Mouse (Mus musculus) ES-E14 (cell line): ENCODE measurements at regions not wholly inside any gene's neighbourhood (a gene's known extent, or its start where the extent isn't known, plus 50 kb on each side); places are given as distances from the start of the nearest gene placed in this dataset.
A peak's percentile ranks its signal among the peaks of the same experiment; 100 is the strongest.

Experiments
- DNase-seq: peaks from one replicate; pipeline ENCODE4 v3.0.0-alpha.2; 2013; ENCODE audit warnings: low read depth, low spot score
- H3K27ac ChIP-seq: 2 replicates; pipeline ENCODE4 v1.5.1; 2012; ENCODE audit warnings: low read depth, mild to moderate bottlenecking, low read length, moderate library complexity, mixed read lengths; ENCODE audit not compliant: poor library complexity, insufficient read depth, severe bottlenecking
- H3K36me3 ChIP-seq: 2 replicates; pipeline ENCODE4 v1.6.1; 2012; ENCODE audit warnings: mild to moderate bottlenecking, low read length, moderate library complexity, mixed read lengths; ENCODE audit not compliant: control insufficient read depth, poor library complexity, insufficient read depth, severe bottlenecking
- H3K4me1 ChIP-seq, 2 experiments: fragments of 150-350 bp in 1 of 2; sonication (generic) in 1 of 2; 2 replicates each; pipeline ENCODE4 v1.6.1; 2012; ENCODE audit warnings: low read length in 2 of 2, mild to moderate bottlenecking in 1 of 2, mixed read lengths in 1 of 2; ENCODE audit not compliant: control insufficient read depth in 2 of 2, insufficient read depth in 2 of 2, poor library complexity in 1 of 2
- H3K4me3 ChIP-seq, 2 experiments: fragments of 150-350 bp in 1 of 2; sonication (generic) in 1 of 2; 2 replicates each; pipeline ENCODE4 v1.5.1; 2012; ENCODE audit warnings: low read length in 2 of 2, low read depth in 1 of 2, mild to moderate bottlenecking in 1 of 2, mixed read lengths in 1 of 2; ENCODE audit not compliant: insufficient read depth in 1 of 2, poor library complexity in 1 of 2, severe bottlenecking in 1 of 2
- H3K9ac ChIP-seq: 2 replicates; pipeline ENCODE4 v1.6.1; 2012; ENCODE audit warnings: low read depth, mild to moderate bottlenecking, low read length, mixed read lengths; ENCODE audit not compliant: poor library complexity, insufficient read depth, severe bottlenecking
- H3K9me3 ChIP-seq: fragments of 150-350 bp; sonication (generic); 2 replicates; pipeline ENCODE4 v1.6.1; 2012; ENCODE audit warnings: low read depth, mild to moderate bottlenecking, low read length; ENCODE audit not compliant: control insufficient read depth, insufficient read depth
- CHD2 ChIP-seq: IDR thresholded peaks from 2 replicates; pipeline ENCODE4 v1.6.1; 2014; ENCODE audit warnings: mild to moderate bottlenecking, low read depth, low read length, inconsistent platforms
- HCFC1 ChIP-seq: IDR thresholded peaks from 2 replicates; pipeline ENCODE4 v1.6.1; 2012; ENCODE audit warnings: low read length, inconsistent platforms, borderline replicate concordance; ENCODE audit not compliant: insufficient read depth
- MAFK ChIP-seq: IDR thresholded peaks from 2 replicates; pipeline ENCODE4 v1.6.1; 2014; ENCODE audit warnings: mild to moderate bottlenecking, low read depth, low read length, inconsistent platforms; ENCODE audit not compliant: insufficient read depth
- ZC3H11A ChIP-seq: IDR thresholded peaks from 2 replicates; pipeline ENCODE4 v1.6.1; 2012; ENCODE audit warnings: low read depth, mild to moderate bottlenecking, inconsistent platforms, low read length, borderline replicate concordance
- ZNF384 ChIP-seq: IDR thresholded peaks from 2 replicates; pipeline ENCODE4 v1.6.1; 2012; ENCODE audit warnings: low read depth, low read length, inconsistent platforms
- in situ Hi-C, 2 experiments: fragments of 600-800 bp; cut with MboI; formaldehyde crosslinking; loops; one replicate each; pipeline ENCODE4 v1.15.1; 2025; ENCODE audit warnings: low sequenced_read_pairs in 2 of 2, inconsistent platforms in 1 of 2; ENCODE audit not compliant: unreplicated experiment in 2 of 2

- Histone ChIP-seq H3K9ac (no peak overlapping the region), H3K4me3 (no peak overlapping the region), H3K4me1 (peaks cover 0 to 7% of the 10 kb centered on the region in 2 experiments; a peak in 1 of 4 replicates), H3K27ac (no peak overlapping the region), H3K9me3 (no peaks in the 10 kb centered on the region), H3K36me3 (no peaks in the 10 kb centered on the region)
- no peak for DNase-seq
- TF ChIP-seq ZC3H11A (no peak), HCFC1 (no peak), MAFK (no peak), ZNF384 (no peak), CHD2 (no peak)
- in situ Hi-C loops = no loop called here
Measured at GRCm38 (mm10) chr2:158909086-158909485, 114.5 kb downstream of the Dhx35 start.

GRCm38 (mm10) chr2:158910325-158910724, 115.7 kb downstream of the Dhx35 start:
- in situ Hi-C loops = no loop called here

GRCm38 (mm10) chr2:158911191-158911590, 116.6 kb downstream of the Dhx35 start:
- Histone ChIP-seq H3K27ac (no peak overlapping the region), H3K9ac (no peak overlapping the region), H3K36me3 (no peaks in the 10 kb centered on the region), H3K4me3 (no peak overlapping the region), H3K9me3 (no peaks in the 10 kb centered on the region), H3K4me1 (peaks cover 0 to 7% of the 10 kb centered on the region in 2 experiments; a peak in 1 of 4 replicates)
- in situ Hi-C loops = no loop called here
- DNase-seq = no peak
- TF ChIP-seq ZNF384 (no peak), ZC3H11A (no peak), HCFC1 (no peak), MAFK (no peak), CHD2 (no peak)

More at GRCm38 (mm10) chr2:158910325-158910724, 115.7 kb downstream of the Dhx35 start:
- Histone ChIP-seq H3K4me3 (no peak overlapping the region), H3K9me3 (no peaks in the 10 kb centered on the region), H3K4me1 (peaks cover 0 to 7% of the 10 kb centered on the region in 2 experiments; a peak in 1 of 4 replicates), H3K36me3 (no peaks in the 10 kb centered on the region), H3K9ac (no peak overlapping the region), H3K27ac (no peak overlapping the region; the same call in 1 of the 2 replicates)
- no peak for DNase-seq
- TF ChIP-seq ZNF384 (no peak), ZC3H11A (no peak), MAFK (no peak)

GRCm38 (mm10) chr2:158912631-158913258, 118.1 kb downstream of the Dhx35 start:
- in situ Hi-C loops = no loop called here
- peaks cover 0 to 7% of the 10 kb centered on the region in 2 experiments; a peak in 1 of 4 replicates for H3K4me1 ChIP-seq
- H3K4me3 ChIP-seq = no peak overlapping the region
- H3K9ac ChIP-seq = no peak overlapping the region
- H3K27ac ChIP-seq = no peak overlapping the region
- TF ChIP-seq CHD2 (no peak), MAFK (no peak), ZC3H11A (peak; percentile 75; the same call in 1 of the 2 replicates), HCFC1 (no peak)
- H3K36me3 ChIP-seq = no peaks in the 10 kb centered on the region
- H3K9me3 ChIP-seq = no peaks in the 10 kb centered on the region
- peak; percentile 25 for DNase-seq
